Mouse (Mus musculus): ENCODE data around the gene Tcp11l2.

DNA sequence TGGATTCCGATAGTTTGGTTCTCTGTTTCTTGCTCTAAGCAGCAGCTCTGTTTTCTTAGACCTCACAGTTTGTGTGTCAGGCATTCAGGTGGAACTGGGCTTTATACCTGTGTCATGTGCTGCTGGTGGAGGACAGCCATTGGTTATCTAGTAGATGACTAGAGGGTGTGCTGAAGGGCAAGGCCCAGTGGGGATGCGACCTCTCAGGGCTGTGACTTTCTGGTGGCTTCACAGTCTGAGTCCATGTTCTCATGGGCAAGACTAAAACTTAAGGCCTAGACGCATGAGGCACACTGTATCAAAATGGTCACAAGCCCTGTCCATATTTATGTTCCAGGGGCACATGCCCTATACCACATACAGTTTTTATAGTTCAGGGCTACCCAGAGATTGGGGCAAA is 82.9 kb downstream of the Tcp11l2 start:
- TF ChIP-seq CTCF (IDR thresholded peaks at IDR 0.05; ENCODE audit: low read depth) (no peak), EP300 (optimal IDR thresholded peaks at IDR 0.05) (no peak)

Measured in stomach, postnatal 0 days (tissue).